Mouse (Mus musculus) neural tube, embryonic 14.5 days (tissue): ENCODE results near the gene Trappc12. TPM values are rescaled to one million over a fixed set of nuclear protein-coding genes. Genes with fewer than 3 reads are reported as not detected.
A peak's percentile ranks its signal among the peaks of the same experiment; 100 is the strongest.

Source experiments
- ATAC-seq: fragments of 200-750 bp; cut with Nextera tagmentation; 2 replicates; pipeline ENCODE4 v1.8.0; 2017; ENCODE audit warnings: low read depth, mild to moderate bottlenecking, moderate TSS enrichment, moderate library complexity
- H3K27ac ChIP-seq: fragments of 300-500 bp; sonication (generic); 2 replicates; pipeline ENCODE4 v1.5.1; 2014; ENCODE audit warnings: low read depth, mild to moderate bottlenecking, control low read depth, low read length, moderate library complexity, mixed read lengths
- H3K27me3 ChIP-seq: fragments of 300-500 bp; sonication (generic); 2 replicates; pipeline ENCODE4 v1.6.1; 2014; ENCODE audit warnings: low read length; ENCODE audit not compliant: control insufficient read depth, insufficient read depth
- H3K36me3 ChIP-seq: fragments of 300-500 bp; sonication (generic); 2 replicates; pipeline ENCODE4 v1.6.1; 2014; ENCODE audit warnings: low read length, mixed read lengths; ENCODE audit not compliant: control insufficient read depth, insufficient read depth
- H3K4me1 ChIP-seq: fragments of 300-500 bp; sonication (generic); 2 replicates; pipeline ENCODE4 v1.6.1; 2014; ENCODE audit warnings: low read length; ENCODE audit not compliant: control insufficient read depth, insufficient read depth
- H3K4me2 ChIP-seq: fragments of 300-500 bp; sonication (generic); 2 replicates; pipeline ENCODE4 v1.6.1; 2014; ENCODE audit warnings: mild to moderate bottlenecking, low read depth, low read length, control low read depth
- H3K4me3 ChIP-seq: fragments of 300-500 bp; sonication (generic); 2 replicates; pipeline ENCODE4 v1.5.1; 2014; ENCODE audit warnings: low read depth, low read length, control low read depth, mixed read lengths
- H3K9ac ChIP-seq: fragments of 300-500 bp; sonication (generic); replicated peaks from 2 replicates; pipeline ENCODE4 v1.6.1; 2014; ENCODE audit warnings: low read depth, mild to moderate bottlenecking, control low read depth, low read length, mixed read lengths
- H3K9me3 ChIP-seq: fragments of 300-500 bp; sonication (generic); 2 replicates; pipeline ENCODE4 v1.6.1; 2016; ENCODE audit warnings: low read length; ENCODE audit not compliant: control insufficient read depth
- WGBS: fragments of 180-500 bp; shearing (Covaris S2); extraction: QIAGEN DNeasy Blood & Tissue Kit; methylation state at CpG from one replicate; pipeline ENCODE4 v1.1.7; 2014; 5-methylcytosine and 5-hydroxymethylcytosine counted together
- polyA plus RNA-seq: library from polyadenylated mRNA; unstranded; fragments of >200 nt; fragmentation: Nextera tagmentation; extraction: Ambion mirVana; gene quantifications from 2 replicates; pipeline ENCODE4 v1.2.1, GENCODE M21; 2014

The Trappc12 gene
- polyA plus RNA-seq = 43.6 and 46.9 TPM in 2 replicates

- WGBS = 1% methylated on average over 41 of the region's 41 CpGs
- H3K9ac ChIP-seq = peak within 1 kb of the TSS; percentile 75
- H3K27me3 ChIP-seq = no peaks in the 10 kb centered on the region
- H3K4me1 ChIP-seq = peaks cover 22% of the 10 kb centered on the region
- peak within 1 kb of the TSS; percentile 62 for H3K27ac ChIP-seq
- H3K9me3 ChIP-seq = no peaks in the 10 kb centered on the region
- peak; percentile 92 for ATAC-seq
- peak within 1 kb of the TSS; percentile 81 for H3K4me3 ChIP-seq
- H3K4me2 ChIP-seq = peak within 1 kb of the TSS; percentile 95
- peaks cover 14% of the 10 kb centered on the region; the same call in 1 of the 2 replicates for H3K36me3 ChIP-seq
These were observed at the start of gene Trappc12 for GRCm38 (mm10) chr12:28750021-28750633. TSS of gene Trappc12 (minus strand) at chr12:28750472.

GRCm38 (mm10) chr12:28799798-28800411 is 49.6 kb upstream of the Trappc12 start:
- Histone ChIP-seq H3K4me3 (no peak overlapping the region), H3K4me2 (no peak overlapping the region), H3K9me3 (no peaks in the 10 kb centered on the region), H3K4me1 (peaks cover 7% of the 10 kb centered on the region; the same call in 1 of the 2 replicates), H3K27ac (peak overlapping the region; percentile 30; the same call in 1 of the 2 replicates), H3K36me3 (no peaks in the 10 kb centered on the region), H3K27me3 (no peaks in the 10 kb centered on the region), H3K9ac (peak overlapping the region; percentile 26; the same call in 1 of the 2 replicates)
- ATAC-seq = peak; percentile 73; the same call in 1 of the 2 replicates
- WGBS = 24% methylated on average over 11 of the region's 11 CpGs

- no peak overlapping the region for H3K4me2 ChIP-seq
- H3K27ac ChIP-seq = 0 out of 2 replicates have a peak overlapping the region, but pooled peaks have one; percentile 34
- no peak for ATAC-seq
- peaks cover 7% of the 10 kb centered on the region; the same call in 1 of the 2 replicates for H3K4me1 ChIP-seq
- no peak overlapping the region for H3K4me3 ChIP-seq
- no peaks in the 10 kb centered on the region for H3K36me3 ChIP-seq
- H3K27me3 ChIP-seq = no peaks in the 10 kb centered on the region
- H3K9ac ChIP-seq = no peak overlapping the region
- H3K9me3 ChIP-seq = no peaks in the 10 kb centered on the region
These were observed 46.7 kb upstream of the Trappc12 start for GRCm38 (mm10) chr12:28796881-28797420.

- Histone ChIP-seq H3K27me3 (no peaks in the 10 kb centered on the region), H3K4me1 (peaks cover 4% of the 10 kb centered on the region; the same call in 1 of the 2 replicates), H3K27ac (no peak overlapping the region), H3K9ac (no peak overlapping the region), H3K4me2 (no peak overlapping the region), H3K9me3 (no peaks in the 10 kb centered on the region), H3K36me3 (no peaks in the 10 kb centered on the region), H3K4me3 (no peak overlapping the region)
- 77% methylated on average over 3 of the region's 3 CpGs for WGBS
- ATAC-seq = no peak
These were observed 44.8 kb upstream of the Trappc12 start for GRCm38 (mm10) chr12:28795041-28795440.

- Histone ChIP-seq H3K4me3 (no peak overlapping the region), H3K9ac (no peak overlapping the region), H3K4me2 (no peak overlapping the region), H3K36me3 (no peaks in the 10 kb centered on the region), H3K27ac (no peak overlapping the region), H3K4me1 (0 out of 2 replicates have a peak, but pooled peaks cover 2% of the 10 kb centered on the region), H3K9me3 (no peaks in the 10 kb centered on the region), H3K27me3 (no peaks in the 10 kb centered on the region)
- ATAC-seq = no peak
- 72% methylated on average over 2 of the region's 2 CpGs for WGBS
These were observed 43.4 kb upstream of the Trappc12 start for GRCm38 (mm10) chr12:28793715-28794114.

- H3K4me2 ChIP-seq = no peak overlapping the region
- 52% methylated on average over 3 of the region's 3 CpGs for WGBS
- no peak for ATAC-seq
- no peak overlapping the region for H3K27ac ChIP-seq
- H3K4me3 ChIP-seq = no peak overlapping the region
- H3K4me1 ChIP-seq = 0 out of 2 replicates have a peak, but pooled peaks cover 2% of the 10 kb centered on the region
- no peaks in the 10 kb centered on the region for H3K27me3 ChIP-seq
- no peaks in the 10 kb centered on the region for H3K36me3 ChIP-seq
- no peaks in the 10 kb centered on the region for H3K9me3 ChIP-seq
- H3K9ac ChIP-seq = no peak overlapping the region
These were observed 42.3 kb upstream of the Trappc12 start for GRCm38 (mm10) chr12:28792613-28793012.

GRCm38 (mm10) chr12:28786310-28786709 is 36.0 kb upstream of the Trappc12 start:
- Histone ChIP-seq H3K9ac (no peak overlapping the region), H3K27ac (no peak overlapping the region), H3K36me3 (no peaks in the 10 kb centered on the region), H3K4me2 (no peak overlapping the region), H3K4me3 (no peak overlapping the region), H3K4me1 (peaks cover 24% of the 10 kb centered on the region), H3K9me3 (no peaks in the 10 kb centered on the region), H3K27me3 (no peaks in the 10 kb centered on the region)
- WGBS = 95% methylated on average over 6 of the region's 6 CpGs
- no peak for ATAC-seq

- H3K27me3 ChIP-seq = no peaks in the 10 kb centered on the region
- no peaks in the 10 kb centered on the region for H3K36me3 ChIP-seq
- H3K9ac ChIP-seq = no peak overlapping the region
- no peaks in the 10 kb centered on the region for H3K9me3 ChIP-seq
- H3K27ac ChIP-seq = no peak overlapping the region
- H3K4me2 ChIP-seq = no peak overlapping the region
- no peak for ATAC-seq
- peaks cover 27% of the 10 kb centered on the region for H3K4me1 ChIP-seq
- 20% methylated on average over 1 of the region's 1 CpGs for WGBS
- no peak overlapping the region for H3K4me3 ChIP-seq
These were observed 35.0 kb upstream of the Trappc12 start for GRCm38 (mm10) chr12:28785299-28785698.

- no peak overlapping the region for H3K4me3 ChIP-seq
- no peak overlapping the region for H3K9ac ChIP-seq
- WGBS = 14% methylated on average over 8 of the region's 8 CpGs
- H3K4me1 ChIP-seq = peaks cover 31% of the 10 kb centered on the region
- H3K27me3 ChIP-seq = no peaks in the 10 kb centered on the region
- no peak overlapping the region for H3K4me2 ChIP-seq
- H3K9me3 ChIP-seq = no peaks in the 10 kb centered on the region
- peak; percentile 26; the same call in 1 of the 2 replicates for ATAC-seq
- no peaks in the 10 kb centered on the region for H3K36me3 ChIP-seq
- H3K27ac ChIP-seq = no peak overlapping the region
These were observed 34.6 kb upstream of the Trappc12 start for GRCm38 (mm10) chr12:28784864-28785263.
